Mouse (Mus musculus) telencephalon, adult 2 months (tissue): ENCODE results near the gene Irak1bp1.

Experiments
- DNase-seq: peaks from one replicate; pipeline ENCODE4 v3.0.0-alpha.2; 2011; ENCODE audit warnings: low read depth, low spot score

Irak1bp1 gene

GRCm38 (mm10) chr9:82877078-82877477 lies 47.7 kb downstream of the Irak1bp1 start:
- no peak for DNase-seq

DNA sequence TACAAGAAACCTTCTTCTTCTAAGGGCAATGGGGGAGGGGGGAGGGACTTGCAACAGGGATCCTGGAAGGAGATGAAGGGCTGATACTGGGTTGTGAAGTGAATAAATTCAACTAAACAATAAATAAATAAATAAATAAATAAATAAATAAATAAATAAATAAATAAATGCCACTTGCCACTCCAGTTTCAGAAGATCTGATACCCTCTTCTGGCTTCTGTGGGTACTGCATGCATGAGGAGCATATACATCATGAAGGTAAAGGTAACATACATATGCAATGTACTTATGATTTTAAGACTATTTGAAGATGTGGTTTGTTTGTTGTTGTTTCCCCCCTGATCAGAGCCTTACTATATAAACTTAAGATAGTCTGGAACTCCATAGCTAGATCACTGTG lies 54.8 kb downstream of the Irak1bp1 start:
- DNase-seq = no peak

DNA sequence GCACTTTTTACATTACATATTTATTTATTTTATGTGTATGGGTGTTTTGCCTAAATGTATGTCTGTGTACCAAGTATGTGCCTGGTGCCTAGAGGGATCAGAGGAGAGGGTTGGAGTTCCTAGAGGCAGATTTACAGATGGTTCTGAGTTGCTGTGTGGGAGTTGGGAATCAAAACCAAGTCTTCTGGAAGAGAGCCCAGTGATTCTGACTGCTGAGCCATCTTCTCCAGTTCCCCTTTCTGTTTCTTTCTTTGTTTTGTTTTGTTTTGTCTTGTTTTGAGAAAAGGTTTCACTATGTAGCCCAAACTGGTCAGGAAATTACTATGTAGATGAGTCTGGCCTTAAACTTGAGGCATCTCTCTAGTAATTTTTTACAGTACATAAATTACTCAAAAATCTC lies 59.3 kb downstream of the Irak1bp1 start:
- DNase-seq = peak; percentile 65
